ENCODE assay signal across 18 mouse cellular contexts in the genomic region with DNA sequence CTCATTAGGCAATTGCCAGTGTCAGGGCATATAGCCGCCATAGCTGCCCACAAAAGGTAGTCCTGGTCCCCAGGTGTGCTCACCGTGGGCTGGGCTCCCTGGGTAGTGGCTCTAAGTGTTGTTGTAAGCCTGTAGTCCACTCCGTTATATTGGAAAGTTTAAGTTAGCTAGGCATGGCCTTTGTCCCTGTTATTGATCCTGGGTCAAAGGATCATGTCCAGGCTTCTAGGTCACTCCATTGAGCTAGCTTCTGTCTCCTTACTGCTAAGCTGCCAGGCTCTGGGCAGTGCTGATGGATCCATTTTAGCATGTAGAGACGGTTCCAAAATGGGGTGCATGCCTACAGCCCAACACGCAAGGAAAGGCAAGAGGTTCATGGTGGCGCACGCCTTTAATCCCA. TPM values are rescaled to one million over a fixed set of nuclear protein-coding genes. Genes with fewer than 3 reads are reported as not detected.
"Had no signal": no experiment of that assay in that cellular context is flagged by ENCODE, and none has a peak within 500 bp of the region (broad histone marks: within the 10 kb centered on the region; RNA-seq: fewer than 3 reads in every experiment).

No protein-coding gene starts in this region.

- ATAC-seq: midbrain, embryonic 13.5 days; midbrain, embryonic 16.5 days had no signal

- H3K4me2 ChIP-seq: lung, embryonic 15.5 days; midbrain, embryonic 13.5 days; stomach, embryonic 15.5 days had no signal

- H3K27me3 ChIP-seq: lung, embryonic 15.5 days; megakaryocyte, embryonic 14.5 days; midbrain, embryonic 13.5 days; stomach, embryonic 15.5 days had no signal

- H3K4me1 ChIP-seq: lung, embryonic 15.5 days; midbrain, embryonic 10.5 days; midbrain, embryonic 13.5 days; stomach, embryonic 15.5 days had no signal

- DNase-seq: kidney, adult 2 months; layer of hippocampus, adult 9-11 months; right cerebral cortex, postnatal 25 days had no signal

- H3K9me3 ChIP-seq: lung, embryonic 15.5 days; megakaryocyte, embryonic 14.5 days; midbrain, embryonic 10.5 days; midbrain, embryonic 13.5 days; stomach, embryonic 15.5 days had no signal

- H3K9ac ChIP-seq: lung, embryonic 15.5 days; midbrain, embryonic 13.5 days; stomach, embryonic 15.5 days had no signal

- H3K27ac ChIP-seq: kidney, postnatal 0 days; layer of hippocampus, adult 2 months; lung, embryonic 15.5 days; midbrain, embryonic 10.5 days; midbrain, embryonic 13.5 days; stomach, embryonic 15.5 days had no signal

- H3K4me3 ChIP-seq: layer of hippocampus, adult 2 months; lung, embryonic 15.5 days; megakaryocyte, embryonic 14.5 days; midbrain, embryonic 10.5 days; midbrain, embryonic 13.5 days; stomach, embryonic 15.5 days had no signal

RNA-seq across cellular contexts. Expression of a gene that starts 14.6 kb away (rescaled TPM):
- total RNA-seq: layer of hippocampus, adult 2 months; layer of hippocampus, postnatal 25 days; left cerebral cortex, adult 18-20 months; left cerebral cortex, postnatal 36 days had no signal
- polyA plus RNA-seq: intestine, embryonic 14.5 days; kidney, embryonic 14.5 days; kidney, postnatal 0 days; limb, embryonic 11.5 days; lung, embryonic 15.5 days; midbrain, embryonic 10.5 days; midbrain, embryonic 13.5 days; midbrain, embryonic 16.5 days; neural tube, embryonic 11.5 days; stomach, embryonic 15.5 days had no signal
